Mouse (Mus musculus) hindbrain, embryonic 11.5 days (tissue): ENCODE measurements around the gene Pcbp4. TPM values are rescaled to one million over a fixed set of nuclear protein-coding genes. Genes with fewer than 3 reads are reported as not detected.

ENCODE experiments used
- ATAC-seq: fragments of 200-750 bp; cut with Nextera tagmentation; 2 replicates; pipeline ENCODE4 v1.8.0; 2017; ENCODE audit warnings: mild to moderate bottlenecking, moderate TSS enrichment, moderate library complexity; ENCODE audit not compliant: low FRiP score
- DNase-seq: peaks from one replicate; pipeline ENCODE4 v3.0.0-alpha.2; 2015; ENCODE audit warnings: low spot score
- H3K27ac ChIP-seq: fragments of 300-500 bp; sonication (generic); 2 replicates; pipeline ENCODE4 v1.5.1; 2014; ENCODE audit warnings: mild to moderate bottlenecking, low read depth, low read length
- H3K27me3 ChIP-seq: fragments of 300-500 bp; sonication (generic); 2 replicates; pipeline ENCODE4 v1.6.1; 2014; ENCODE audit warnings: mild to moderate bottlenecking, low read length, moderate library complexity, mixed read lengths; ENCODE audit not compliant: control insufficient read depth, insufficient read depth
- H3K36me3 ChIP-seq: fragments of 300-500 bp; sonication (generic); 2 replicates; pipeline ENCODE4 v1.6.1; 2014; ENCODE audit warnings: mild to moderate bottlenecking, low read length, moderate library complexity, mixed read lengths; ENCODE audit not compliant: control insufficient read depth, insufficient read depth
- H3K4me1 ChIP-seq: fragments of 300-500 bp; sonication (generic); replicated peaks from 2 replicates; pipeline ENCODE4 v1.6.1; 2014; ENCODE audit warnings: low read length, mixed read lengths; ENCODE audit not compliant: control insufficient read depth, insufficient read depth
- H3K4me2 ChIP-seq: fragments of 300-500 bp; sonication (generic); replicated peaks from 2 replicates; pipeline ENCODE4 v1.6.1; 2014; ENCODE audit warnings: mild to moderate bottlenecking, low read depth, low read length
- H3K4me3 ChIP-seq: fragments of 300-500 bp; sonication (generic); 2 replicates; pipeline ENCODE4 v1.5.1; 2014; ENCODE audit warnings: low read depth, low read length
- H3K9ac ChIP-seq: fragments of 300-500 bp; sonication (generic); 2 replicates; pipeline ENCODE4 v1.6.1; 2014; ENCODE audit warnings: low read depth, low read length
- H3K9me3 ChIP-seq: fragments of 300-500 bp; sonication (generic); 2 replicates; pipeline ENCODE4 v1.6.1; 2016; ENCODE audit warnings: low read length; ENCODE audit not compliant: control insufficient read depth
- WGBS: fragments of 180-500 bp; shearing (Covaris S2); extraction: QIAGEN DNeasy Blood & Tissue Kit; methylation state at CpG from one replicate; pipeline ENCODE4 v1.1.7; 2014; 5-methylcytosine and 5-hydroxymethylcytosine counted together
- polyA plus RNA-seq: library from polyadenylated mRNA; unstranded; fragments of >200 nt; fragmentation: Nextera tagmentation; extraction: Ambion mirVana; gene quantifications from 2 replicates; pipeline ENCODE4 v1.2.1, GENCODE M21; 2014

Pcbp4 gene
- polyA plus RNA-seq, 1 experiment from 2014 or later = 222 TPM

GRCm38 (mm10) chr9:106477649-106478048, 24.6 kb downstream of the Pcbp4 start:
- Histone ChIP-seq H3K4me1 (peaks cover 7% of the 10 kb centered on the region; the same call in 1 of the 2 replicates), H3K27ac (no peak overlapping the region), H3K4me2 (peak overlapping the region; percentile 93), H3K9me3 (no peaks in the 10 kb centered on the region), H3K36me3 (no peaks in the 10 kb centered on the region), H3K27me3 (no peaks in the 10 kb centered on the region), H3K9ac (peak overlapping the region; percentile 56), H3K4me3 (peak overlapping the region; percentile 74)
- WGBS = 4% methylated on average over 16 of the region's 16 CpGs
- ATAC-seq (no peak), DNase-seq (no peak)

- Histone ChIP-seq H3K4me2 (peak overlapping the region; percentile 93), H3K9me3 (no peaks in the 10 kb centered on the region), H3K36me3 (no peaks in the 10 kb centered on the region), H3K27me3 (no peaks in the 10 kb centered on the region), H3K4me3 (peak overlapping the region; percentile 74), H3K9ac (no peak overlapping the region; the same call in 1 of the 2 replicates), H3K27ac (no peak overlapping the region), H3K4me1 (peaks cover 7% of the 10 kb centered on the region; the same call in 1 of the 2 replicates)
- WGBS = 85% methylated on average over 9 of the region's 9 CpGs
- DNase-seq = no peak
- no peak for ATAC-seq
These were observed 25.0 kb downstream of the Pcbp4 start for GRCm38 (mm10) chr9:106478101-106478500.

GRCm38 (mm10) chr9:106480541-106480940, 27.4 kb downstream of the Pcbp4 start:
- Histone ChIP-seq H3K4me2 (no peak overlapping the region), H3K9me3 (no peaks in the 10 kb centered on the region), H3K36me3 (0 out of 2 replicates have a peak, but pooled peaks cover 2% of the 10 kb centered on the region), H3K9ac (no peak overlapping the region), H3K4me1 (peaks cover 5% of the 10 kb centered on the region; the same call in 1 of the 2 replicates), H3K4me3 (no peak overlapping the region), H3K27me3 (no peaks in the 10 kb centered on the region), H3K27ac (no peak overlapping the region)
- 94% methylated on average over 7 of the region's 7 CpGs for WGBS
- no peak for ATAC-seq
- no peak for DNase-seq

GRCm38 (mm10) chr9:106481075-106481474, 28.0 kb downstream of the Pcbp4 start:
- Histone ChIP-seq H3K9ac (no peak overlapping the region), H3K4me3 (no peak overlapping the region), H3K36me3 (0 out of 2 replicates have a peak, but pooled peaks cover 2% of the 10 kb centered on the region), H3K4me2 (no peak overlapping the region), H3K9me3 (no peaks in the 10 kb centered on the region), H3K27me3 (no peaks in the 10 kb centered on the region), H3K27ac (no peak overlapping the region), H3K4me1 (peaks cover 5% of the 10 kb centered on the region; the same call in 1 of the 2 replicates)
- WGBS = 96% methylated on average over 14 of the region's 15 CpGs
- no peak for DNase-seq
- ATAC-seq = no peak

GRCm38 (mm10) chr9:106481676-106482075, 28.6 kb downstream of the Pcbp4 start:
- whole genome bisulfite sequencing = 93% methylated on average over 13 of the region's 13 CpGs
- no peak overlapping the region for H3K4me3 ChIP-seq
- 0 out of 2 replicates have a peak, but pooled peaks cover 2% of the 10 kb centered on the region for H3K36me3 ChIP-seq
- no peak overlapping the region for H3K9ac ChIP-seq
- DNase-seq (no peak), ATAC-seq (no peak)
- H3K27me3 ChIP-seq = no peaks in the 10 kb centered on the region
- no peaks in the 10 kb centered on the region for H3K9me3 ChIP-seq
- H3K27ac ChIP-seq = no peak overlapping the region
- H3K4me2 ChIP-seq = no peak overlapping the region
- peaks cover 5% of the 10 kb centered on the region; the same call in 1 of the 2 replicates for H3K4me1 ChIP-seq

GRCm38 (mm10) chr9:106482578-106483115, 29.6 kb downstream of the Pcbp4 start:
- no peak for DNase-seq
- Histone ChIP-seq H3K4me1 (peaks cover 5% of the 10 kb centered on the region; the same call in 1 of the 2 replicates), H3K9me3 (no peaks in the 10 kb centered on the region), H3K27ac (no peak overlapping the region), H3K4me3 (no peak overlapping the region), H3K4me2 (no peak overlapping the region), H3K27me3 (no peaks in the 10 kb centered on the region), H3K36me3 (0 out of 2 replicates have a peak, but pooled peaks cover 2% of the 10 kb centered on the region), H3K9ac (no peak overlapping the region)
- 90% methylated on average over 16 of the region's 17 CpGs for WGBS
- ATAC-seq = no peak

GRCm38 (mm10) chr9:106483136-106483535, 30.0 kb downstream of the Pcbp4 start:
- 0 out of 2 replicates have a peak, but pooled peaks cover 2% of the 10 kb centered on the region for H3K36me3 ChIP-seq
- no peak for ATAC-seq
- DNase-seq = no peak

GRCm38 (mm10) chr9:106483606-106484005, 30.5 kb downstream of the Pcbp4 start:
- DNase-seq (no peak), ATAC-seq (no peak)
- Histone ChIP-seq H3K36me3 (0 out of 2 replicates have a peak, but pooled peaks cover 2% of the 10 kb centered on the region), H3K4me1 (no peaks in the 10 kb centered on the region), H3K9me3 (no peaks in the 10 kb centered on the region), H3K4me3 (no peak overlapping the region), H3K9ac (no peak overlapping the region), H3K27me3 (no peaks in the 10 kb centered on the region), H3K27ac (no peak overlapping the region), H3K4me2 (no peak overlapping the region)
- WGBS = 89% methylated on average over 17 of the region's 17 CpGs

More at GRCm38 (mm10) chr9:106483136-106483535, 30.0 kb downstream of the Pcbp4 start:
- WGBS = 97% methylated on average over 10 of the region's 10 CpGs
- 0 out of 2 replicates have a peak, but pooled peaks cover under 1% of the 10 kb centered on the region for H3K4me1 ChIP-seq
- H3K4me3 ChIP-seq = no peak overlapping the region
- H3K9ac ChIP-seq = no peak overlapping the region
- H3K9me3 ChIP-seq = no peaks in the 10 kb centered on the region
- H3K27me3 ChIP-seq = no peaks in the 10 kb centered on the region
- H3K4me2 ChIP-seq = no peak overlapping the region
- no peak overlapping the region for H3K27ac ChIP-seq

- 0 out of 2 replicates have a peak, but pooled peaks cover 2% of the 10 kb centered on the region for H3K36me3 ChIP-seq
- no peak overlapping the region for H3K4me3 ChIP-seq
- 87% methylated on average over 10 of the region's 10 CpGs for WGBS
- H3K27me3 ChIP-seq = no peaks in the 10 kb centered on the region
- no peak overlapping the region for H3K4me2 ChIP-seq
- H3K9ac ChIP-seq = no peak overlapping the region
- no peak for ATAC-seq
- no peak overlapping the region for H3K27ac ChIP-seq
- no peaks in the 10 kb centered on the region for H3K9me3 ChIP-seq
- no peak for DNase-seq
- H3K4me1 ChIP-seq = no peaks in the 10 kb centered on the region
These were observed 32.0 kb downstream of the Pcbp4 start for GRCm38 (mm10) chr9:106485076-106485475.
